Mouse (Mus musculus): ENCODE results near the gene Sphkap. TPM values are rescaled to one million over a fixed set of nuclear protein-coding genes. Genes with fewer than 3 reads are reported as not detected.

Sphkap gene
- not detected in 2 replicates for total RNA-seq (2014; fragmentation: Nextera tagmentation)
- total RNA-seq (2017), result not detected in 2 replicates

DNA sequence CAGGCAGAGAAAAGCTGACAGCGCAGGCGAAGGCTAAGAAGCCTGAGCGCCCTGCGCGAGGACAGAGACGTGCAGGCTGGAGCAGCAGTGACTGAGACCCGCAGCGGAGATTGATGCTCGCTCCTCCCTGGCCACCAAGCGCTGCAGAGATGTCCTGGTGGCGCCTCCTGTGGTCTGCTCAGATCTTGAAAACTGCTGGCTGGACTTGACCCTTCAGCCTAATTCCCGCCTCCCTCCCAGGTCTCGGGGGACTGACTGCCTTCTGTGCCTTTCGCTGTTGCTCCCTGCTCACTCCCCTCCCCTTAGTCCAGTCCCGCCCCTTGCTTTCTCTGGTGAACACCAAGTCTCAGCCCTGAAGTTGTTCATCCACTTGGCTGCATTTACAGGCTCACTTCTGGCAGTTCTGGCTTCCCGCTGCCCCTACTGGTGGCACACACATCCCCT lies at the start of gene Sphkap:
Gene Sphkap (minus strand): TSS at position 180 of the 444 bp plus-strand sequence.
- no peak for ATAC-seq (replicated peaks; ENCODE audit: low FRiP score, low TSS enrichment, poor library complexity, severe bottlenecking)

DNA sequence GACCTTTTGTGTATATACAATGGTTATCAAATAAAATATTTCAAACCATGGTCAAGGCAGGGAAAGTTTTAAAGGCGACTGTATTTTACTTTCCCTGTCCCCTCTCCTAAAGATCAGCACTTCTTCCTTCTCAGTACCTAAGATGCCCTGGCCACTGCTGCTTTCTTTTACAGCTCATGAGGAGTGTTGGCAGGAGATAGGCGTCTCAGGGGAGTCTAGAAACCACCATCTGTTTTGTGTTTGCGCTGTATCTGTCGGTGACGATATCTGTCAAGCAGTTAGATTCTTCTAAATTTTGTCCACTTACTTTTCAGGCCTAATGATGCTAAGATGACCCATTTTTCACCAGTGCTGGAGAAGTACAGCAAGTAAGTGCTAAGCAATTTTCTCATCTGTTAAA lies 43.3 kb upstream of the Sphkap start:
- ATAC-seq (replicated peaks; ENCODE audit: low FRiP score, low TSS enrichment, poor library complexity, severe bottlenecking), result no peak

DNA sequence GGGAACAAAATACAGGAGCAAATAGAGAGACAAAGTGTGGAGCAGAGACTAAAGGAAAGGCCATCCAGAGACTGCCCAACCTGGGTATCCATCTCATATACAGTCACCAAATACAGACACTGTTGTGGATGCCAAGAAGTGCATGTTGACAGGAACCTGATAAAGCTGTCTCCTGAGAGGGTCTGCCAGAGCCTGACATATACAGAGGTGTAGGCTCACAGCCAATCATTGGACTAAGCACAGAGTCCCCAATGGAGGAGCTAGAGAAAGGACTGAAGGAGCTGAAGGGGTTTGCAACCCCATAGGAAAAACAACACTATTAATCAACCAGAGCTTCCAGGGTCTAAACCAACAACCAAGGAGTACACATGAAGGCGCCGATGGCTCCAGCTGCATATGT lies 32.4 kb upstream of the Sphkap start:
- ATAC-seq (replicated peaks; ENCODE audit: low FRiP score, low TSS enrichment, poor library complexity, severe bottlenecking), result no peak

DNA sequence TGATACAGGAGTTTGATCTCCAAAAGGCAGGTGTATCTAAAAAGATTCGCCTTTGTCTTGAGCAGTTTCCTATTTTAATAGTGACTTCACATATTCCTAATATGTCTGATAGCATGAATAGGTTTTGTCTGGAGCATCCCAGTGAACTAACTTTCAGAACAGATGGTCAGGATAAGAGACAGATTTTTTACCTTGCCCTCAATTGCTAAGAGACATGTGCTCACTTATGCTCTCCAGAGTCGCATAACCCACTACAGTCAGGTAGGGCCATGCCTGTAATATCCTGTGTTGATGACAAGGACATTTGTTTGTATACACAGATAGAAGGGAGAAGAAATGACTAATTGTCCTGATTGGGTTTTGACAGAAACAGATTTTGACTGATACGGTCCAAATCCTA lies 25.9 kb upstream of the Sphkap start:
- no peak for ATAC-seq (replicated peaks; ENCODE audit: low FRiP score, low TSS enrichment, poor library complexity, severe bottlenecking)

DNA sequence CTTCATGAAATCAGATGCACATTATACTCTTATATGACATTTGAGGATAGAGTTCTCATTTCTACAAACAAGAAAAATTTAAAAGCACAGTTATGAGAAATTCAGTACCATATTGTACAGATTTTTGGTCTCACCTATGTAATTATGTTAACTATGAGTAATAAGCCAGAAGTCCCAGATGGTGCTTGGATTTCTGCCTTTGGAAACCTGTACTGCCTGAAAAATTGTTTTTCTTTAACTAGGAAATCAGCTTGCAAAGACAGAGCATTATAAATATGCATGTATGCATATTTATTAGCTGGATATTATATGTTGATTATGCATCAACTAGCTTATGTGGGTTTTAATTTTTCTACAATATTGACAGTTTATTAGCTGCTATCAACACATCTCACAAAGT lies 21.9 kb upstream of the Sphkap start:
- no peak for ATAC-seq (replicated peaks; ENCODE audit: low FRiP score, low TSS enrichment, poor library complexity, severe bottlenecking)

DNA sequence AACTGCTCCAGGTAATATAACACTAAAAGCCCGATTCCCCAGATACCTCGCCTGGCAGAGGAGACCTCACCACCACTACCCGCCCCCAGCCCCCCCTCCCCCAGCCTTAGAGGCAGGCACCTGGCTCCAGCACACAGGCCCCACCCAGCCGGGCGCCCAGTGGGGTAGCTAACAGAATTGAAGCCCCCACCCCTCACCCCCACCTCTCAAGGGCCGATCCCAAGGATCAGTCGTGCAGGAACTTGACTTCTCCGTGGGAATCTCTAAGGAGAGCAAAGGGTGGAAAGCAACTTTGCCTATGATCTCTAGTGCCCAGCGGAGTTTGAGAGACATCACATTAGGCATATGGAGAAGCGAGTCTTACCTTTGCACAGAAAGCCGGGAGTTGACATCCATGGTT lies 384 bp downstream of the Sphkap start:
- ATAC-seq (replicated peaks; ENCODE audit: low FRiP score, low TSS enrichment, poor library complexity, severe bottlenecking), result no peak

DNA sequence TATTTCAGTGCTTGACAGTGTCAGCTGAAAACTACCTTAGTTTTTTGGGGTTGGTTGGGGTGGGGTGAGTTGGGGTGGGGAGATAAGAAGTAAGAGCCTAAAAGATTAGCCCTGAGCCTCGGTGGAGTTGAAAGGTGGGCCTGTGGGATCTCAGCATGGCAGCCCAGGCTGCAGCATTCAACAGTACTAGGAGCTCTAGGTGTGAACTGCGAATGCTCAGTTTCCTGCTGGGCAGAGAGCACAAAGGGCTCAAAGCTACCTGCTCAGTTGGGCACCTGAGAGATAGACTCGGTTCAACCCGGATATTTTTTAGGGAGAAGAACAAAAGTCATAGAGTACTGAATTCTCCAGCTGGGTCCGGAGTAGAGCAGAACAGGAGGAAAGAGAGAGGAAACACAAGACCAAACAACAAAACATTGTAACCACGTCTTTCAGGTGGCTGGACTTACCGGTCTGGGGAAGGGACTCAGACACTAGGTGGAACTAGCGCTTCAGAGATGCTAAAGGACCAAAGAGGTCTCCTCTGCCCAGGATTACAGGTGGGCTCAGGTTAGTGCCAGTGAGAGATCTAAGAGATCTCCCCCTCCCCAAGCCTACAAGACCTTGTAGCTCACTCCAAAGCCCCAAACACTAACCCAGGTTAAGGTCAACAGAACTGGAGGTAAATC lies 984 bp downstream of the Sphkap start:
- ATAC-seq (replicated peaks; ENCODE audit: low FRiP score, low TSS enrichment, poor library complexity, severe bottlenecking), result no peak

DNA sequence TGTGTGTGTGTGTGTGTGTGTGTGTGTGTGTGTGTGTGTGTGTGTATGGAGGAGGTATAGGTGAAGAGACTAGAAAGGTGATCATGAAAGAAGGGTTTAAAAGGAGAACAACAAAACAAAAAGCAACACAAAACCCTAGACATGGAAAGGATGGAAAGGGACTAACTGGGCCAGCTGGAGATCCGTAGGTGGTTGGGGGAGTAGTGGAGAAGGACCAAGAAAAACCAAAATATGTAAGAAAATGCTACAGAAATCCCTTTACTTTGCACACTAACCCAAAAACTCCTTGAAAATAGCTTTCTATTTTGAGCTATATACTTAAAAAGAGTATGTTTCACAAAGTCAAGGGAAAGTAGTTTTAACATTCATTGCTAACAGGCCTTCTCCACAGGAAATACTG lies 6.9 kb downstream of the Sphkap start:
- no peak for ATAC-seq (replicated peaks; ENCODE audit: low FRiP score, low TSS enrichment, poor library complexity, severe bottlenecking)

DNA sequence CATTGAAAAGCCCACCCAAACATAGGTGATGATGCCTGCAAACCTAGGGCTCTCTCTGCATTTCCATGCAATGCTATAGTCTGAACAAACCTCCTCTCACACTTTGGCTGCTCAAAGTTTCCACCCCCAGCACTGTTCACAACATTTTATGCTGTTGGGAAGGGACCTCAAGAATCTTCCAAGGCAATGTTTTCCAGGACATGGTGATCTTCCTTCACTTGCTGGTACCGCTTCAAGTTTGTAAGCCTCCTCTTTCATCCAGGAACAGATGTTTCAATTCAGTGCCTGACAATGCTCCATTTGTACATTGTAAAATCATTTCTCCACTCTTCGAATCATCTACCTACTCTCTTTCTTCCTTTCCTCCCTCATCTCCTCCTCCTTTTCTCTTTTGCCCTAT lies 11.7 kb downstream of the Sphkap start:
- ATAC-seq (replicated peaks; ENCODE audit: low FRiP score, low TSS enrichment, poor library complexity, severe bottlenecking), result no peak

DNA sequence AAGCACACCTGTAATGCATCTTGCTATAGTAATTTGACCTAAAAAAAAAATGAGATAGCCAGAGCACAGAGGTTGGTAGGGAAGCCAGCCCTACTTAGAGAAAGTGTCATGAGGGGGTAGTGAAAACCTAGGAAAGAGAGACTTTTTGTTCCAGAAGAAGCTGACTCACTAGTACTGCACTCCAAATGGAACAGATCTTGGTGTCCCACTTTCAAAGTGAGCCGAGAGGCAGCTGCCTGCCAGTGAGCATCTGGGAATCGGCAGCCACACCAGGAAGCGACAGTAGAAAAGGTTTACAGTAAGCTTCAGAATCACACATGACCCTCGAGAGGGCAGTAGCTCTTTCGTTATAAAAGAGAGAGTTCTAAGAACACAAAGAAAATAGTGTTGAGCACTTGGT lies 12.4 kb downstream of the Sphkap start:
- no peak for ATAC-seq (replicated peaks; ENCODE audit: low FRiP score, low TSS enrichment, poor library complexity, severe bottlenecking)

DNA sequence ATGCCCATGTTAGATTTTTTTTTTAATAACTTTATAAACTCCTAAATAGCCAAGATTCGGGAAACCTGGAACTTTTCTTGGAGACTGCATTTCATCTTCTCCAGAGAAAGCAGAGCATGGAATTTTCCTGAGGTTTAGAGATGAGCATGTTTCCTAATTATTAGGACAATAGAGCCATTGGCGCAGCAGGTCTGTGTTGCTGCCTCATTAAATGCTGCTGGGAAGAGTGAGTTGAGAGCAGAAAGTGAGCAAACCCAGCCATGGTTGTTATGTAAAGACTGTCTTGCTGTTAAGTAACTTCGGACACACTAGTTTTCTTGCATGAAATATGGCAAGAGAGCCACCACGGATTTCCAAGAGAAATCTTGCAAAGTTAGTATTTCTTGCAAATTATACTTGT lies 18.6 kb downstream of the Sphkap start:
- no peak for ATAC-seq (replicated peaks; ENCODE audit: low FRiP score, low TSS enrichment, poor library complexity, severe bottlenecking)

DNA sequence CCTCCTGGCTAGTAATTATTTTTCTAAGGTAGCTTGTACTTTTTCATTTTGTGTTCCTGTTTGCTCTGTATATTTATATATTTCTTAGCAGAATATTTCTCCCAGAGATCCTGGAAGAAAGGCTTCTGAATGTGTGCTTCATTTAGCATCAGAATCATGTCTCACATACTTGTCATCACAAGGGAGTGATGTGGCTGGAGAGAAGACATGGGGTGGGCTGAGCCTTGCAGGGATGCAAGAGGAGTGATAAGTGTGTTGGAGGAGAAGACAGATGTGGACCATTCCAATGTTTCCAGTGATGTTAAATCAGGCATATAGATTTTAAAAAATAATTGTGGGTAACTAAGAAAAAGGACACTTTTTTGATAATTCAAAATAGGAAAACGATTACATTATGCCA lies 30.6 kb downstream of the Sphkap start:
- no peak for ATAC-seq (replicated peaks; ENCODE audit: low FRiP score, low TSS enrichment, poor library complexity, severe bottlenecking)

DNA sequence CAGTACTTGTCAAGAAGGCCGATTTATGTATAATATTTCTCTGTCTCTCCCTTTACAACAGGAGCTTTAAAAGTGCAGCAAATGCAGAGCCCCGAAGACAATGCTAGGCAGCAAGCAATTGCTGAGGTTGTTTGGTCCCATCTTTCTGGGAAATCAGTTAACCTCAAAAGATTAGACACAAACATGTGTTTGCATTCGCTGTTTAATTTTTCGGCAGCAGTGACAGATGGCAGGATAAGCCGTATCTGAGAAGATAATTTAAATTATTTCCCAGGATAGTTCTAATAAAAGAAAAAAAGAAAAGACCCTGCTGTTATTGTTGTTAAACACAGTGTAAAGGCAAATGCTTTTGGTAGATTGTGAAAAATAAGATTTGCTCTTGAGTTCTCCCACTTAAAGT lies 41.5 kb downstream of the Sphkap start:
- ATAC-seq (replicated peaks; ENCODE audit: low FRiP score, low TSS enrichment, poor library complexity, severe bottlenecking), result no peak

DNA sequence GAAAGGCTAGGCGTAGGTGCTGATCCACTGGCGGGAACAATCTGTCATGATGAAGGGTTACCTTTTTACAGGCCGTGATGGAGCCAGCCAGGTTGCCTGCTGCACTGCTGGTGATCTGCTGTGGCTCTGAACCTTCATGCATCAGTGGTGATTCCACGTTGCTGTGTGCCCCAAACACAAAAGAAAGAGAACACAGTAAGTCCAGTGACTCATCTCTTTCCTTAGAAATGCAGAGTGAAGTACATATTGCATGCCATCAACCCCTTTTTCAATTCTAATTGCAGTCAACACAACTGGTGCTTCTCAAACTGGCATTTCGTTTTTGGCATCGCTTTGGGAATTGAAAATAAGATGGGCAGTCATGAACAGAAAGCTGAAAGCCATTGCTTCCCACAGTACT lies 45.8 kb downstream of the Sphkap start:
- no peak for ATAC-seq (replicated peaks; ENCODE audit: low FRiP score, low TSS enrichment, poor library complexity, severe bottlenecking)

DNA sequence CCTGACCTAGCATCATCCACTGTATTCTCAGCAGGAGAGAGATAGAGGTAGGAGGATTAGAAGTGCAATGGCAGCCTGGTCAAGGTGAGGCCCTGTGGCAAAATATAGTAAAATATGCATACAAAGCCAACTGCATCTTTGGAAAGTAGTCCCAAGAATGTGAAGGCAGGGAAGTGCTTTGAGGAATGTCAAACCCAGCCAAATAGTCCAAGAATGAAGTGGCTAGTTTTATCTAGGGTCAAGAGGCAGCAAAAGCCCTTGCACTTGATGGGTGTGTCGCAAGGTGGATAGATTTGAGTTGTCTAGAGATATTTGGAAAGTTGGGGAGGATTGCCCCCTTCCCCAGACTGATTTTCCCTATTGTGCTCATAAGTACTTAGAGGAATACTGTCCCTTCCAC lies 61.5 kb downstream of the Sphkap start:
- no peak for ATAC-seq (replicated peaks; ENCODE audit: low FRiP score, low TSS enrichment, poor library complexity, severe bottlenecking)

DNA sequence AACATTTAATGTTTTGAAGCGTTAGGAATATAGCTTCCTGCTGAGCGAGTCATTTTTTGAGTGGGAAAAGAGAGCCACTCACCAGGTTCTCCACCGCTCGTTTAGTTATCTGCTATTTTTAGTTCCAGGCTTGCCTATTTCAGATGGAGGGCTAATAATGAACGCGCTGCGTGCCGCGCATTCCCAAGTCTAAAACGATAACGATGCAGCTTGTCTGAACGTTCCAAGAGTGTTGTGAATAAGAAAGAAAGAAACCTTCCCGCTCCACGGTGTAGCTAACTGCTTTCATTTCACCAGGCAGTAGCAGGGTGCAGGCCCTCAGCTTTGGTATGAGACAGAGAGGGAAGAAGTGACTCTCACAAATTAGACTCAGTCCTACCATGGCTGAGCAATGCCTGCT lies 62.4 kb downstream of the Sphkap start:
- no peak for ATAC-seq (replicated peaks; ENCODE audit: low FRiP score, low TSS enrichment, poor library complexity, severe bottlenecking)

DNA sequence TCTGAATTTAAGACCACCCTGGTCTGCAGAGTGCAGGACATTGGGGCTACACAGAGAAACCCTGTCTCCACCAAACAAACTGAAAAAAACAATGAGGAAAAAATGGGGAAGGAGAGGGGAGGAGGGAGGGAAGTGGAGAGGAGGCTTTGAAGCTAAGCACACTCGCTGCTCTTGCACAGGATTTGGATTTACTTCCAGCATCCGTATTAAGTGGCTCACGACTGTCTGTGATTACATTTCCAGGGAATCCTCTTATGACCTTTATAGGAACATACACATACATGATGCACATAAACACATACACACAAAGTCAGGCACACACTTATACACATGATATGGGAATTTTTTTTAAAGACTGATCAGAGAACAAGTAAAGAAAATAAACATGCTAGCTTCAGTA lies 62.9 kb downstream of the Sphkap start:
- ATAC-seq (replicated peaks; ENCODE audit: low FRiP score, low TSS enrichment, poor library complexity, severe bottlenecking), result no peak

DNA sequence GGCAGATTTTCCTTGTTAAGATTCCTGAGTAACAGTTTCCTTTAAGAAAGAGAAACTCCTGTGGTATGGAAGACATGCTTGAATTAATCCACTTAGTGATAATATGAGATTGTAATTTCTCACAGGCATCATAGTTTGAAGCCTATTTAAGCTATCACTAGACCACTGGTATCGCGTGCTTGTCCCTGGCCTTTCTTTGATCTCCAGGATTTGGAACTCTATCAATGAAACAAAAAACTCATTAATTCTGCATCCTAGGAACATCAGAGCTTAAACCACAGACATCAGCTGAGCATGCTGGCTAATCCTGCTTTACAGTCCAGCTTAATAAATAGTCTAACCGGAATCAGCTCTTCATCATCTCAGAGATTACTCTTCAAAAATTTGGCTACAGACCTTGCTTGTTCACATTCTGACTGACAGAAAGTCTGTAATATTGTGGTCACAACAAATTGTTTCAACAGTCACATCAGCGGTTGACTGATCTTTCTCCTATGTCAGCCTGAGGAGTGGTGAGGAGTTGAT lies 65.2 kb downstream of the Sphkap start:
- no peak for ATAC-seq (replicated peaks; ENCODE audit: low FRiP score, low TSS enrichment, poor library complexity, severe bottlenecking)

DNA sequence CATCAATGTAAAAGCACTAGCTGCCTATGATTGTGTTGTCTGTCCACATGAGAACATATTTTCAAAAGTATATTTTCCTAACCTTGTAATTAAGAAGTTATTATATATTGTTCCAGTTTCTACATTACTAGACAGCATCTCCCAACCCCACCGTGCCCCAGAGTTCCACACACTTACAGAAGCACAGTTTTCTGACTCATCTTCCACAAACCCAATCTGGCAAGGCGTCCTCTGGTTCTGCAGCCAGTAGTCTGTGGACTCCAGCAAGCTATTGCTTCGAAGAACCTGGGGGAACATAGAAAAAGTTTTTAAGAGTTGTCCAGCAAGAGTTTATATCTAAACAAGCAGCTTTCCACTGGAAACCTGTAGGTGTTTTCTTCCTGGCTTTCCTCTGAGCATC lies 68.6 kb downstream of the Sphkap start:
- ATAC-seq (replicated peaks; ENCODE audit: low FRiP score, low TSS enrichment, poor library complexity, severe bottlenecking), result no peak

DNA sequence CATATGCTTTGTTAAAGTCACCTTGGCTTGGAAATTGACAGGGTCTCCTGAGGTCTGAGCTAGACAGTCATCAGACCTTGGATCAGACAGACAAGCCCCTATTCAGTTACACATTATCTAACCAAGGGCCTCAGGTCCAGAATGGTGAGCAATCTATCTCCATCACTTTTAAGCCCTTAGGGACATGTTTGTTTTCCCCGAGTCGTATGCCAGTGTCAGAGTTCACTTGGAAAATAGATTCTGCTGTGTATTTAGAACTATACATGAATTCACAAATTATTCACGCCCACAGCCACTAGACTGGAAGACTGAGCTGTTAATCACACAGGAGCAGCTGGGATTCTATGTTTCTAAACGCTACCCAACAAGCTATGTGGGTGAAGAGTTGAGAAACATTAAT lies 91.1 kb downstream of the Sphkap start:
- no peak for ATAC-seq (replicated peaks; ENCODE audit: low FRiP score, low TSS enrichment, poor library complexity, severe bottlenecking)

DNA sequence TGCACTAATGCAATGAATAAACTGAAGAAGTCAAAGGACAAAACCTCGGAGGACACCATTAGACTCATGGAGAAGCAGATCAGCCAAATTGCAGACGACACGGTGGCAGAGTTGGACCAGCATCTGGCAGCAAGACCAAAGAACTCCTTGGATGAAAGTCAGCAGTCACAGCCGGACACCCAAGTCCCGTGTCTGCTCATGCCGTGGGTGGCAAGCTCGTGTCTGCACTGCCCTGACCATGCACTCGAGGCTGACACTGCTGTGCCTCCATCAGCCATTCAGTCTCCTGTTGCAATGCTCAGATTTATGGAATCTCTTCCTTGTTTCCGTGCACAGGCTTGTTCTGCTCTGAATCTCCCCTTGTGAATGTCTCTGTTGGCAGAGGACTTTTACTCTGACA lies 92.9 kb downstream of the Sphkap start:
- no peak for ATAC-seq (replicated peaks; ENCODE audit: low FRiP score, low TSS enrichment, poor library complexity, severe bottlenecking)
